Mouse (Mus musculus) liver (tissue): ENCODE results near the gene Rab14.

ENCODE experiments used
- DNase-seq: peaks from one replicate; pipeline ENCODE4 v3.0.0-alpha.2; 2020; ENCODE audit warnings: mixed read lengths

Rab14 gene

DNA sequence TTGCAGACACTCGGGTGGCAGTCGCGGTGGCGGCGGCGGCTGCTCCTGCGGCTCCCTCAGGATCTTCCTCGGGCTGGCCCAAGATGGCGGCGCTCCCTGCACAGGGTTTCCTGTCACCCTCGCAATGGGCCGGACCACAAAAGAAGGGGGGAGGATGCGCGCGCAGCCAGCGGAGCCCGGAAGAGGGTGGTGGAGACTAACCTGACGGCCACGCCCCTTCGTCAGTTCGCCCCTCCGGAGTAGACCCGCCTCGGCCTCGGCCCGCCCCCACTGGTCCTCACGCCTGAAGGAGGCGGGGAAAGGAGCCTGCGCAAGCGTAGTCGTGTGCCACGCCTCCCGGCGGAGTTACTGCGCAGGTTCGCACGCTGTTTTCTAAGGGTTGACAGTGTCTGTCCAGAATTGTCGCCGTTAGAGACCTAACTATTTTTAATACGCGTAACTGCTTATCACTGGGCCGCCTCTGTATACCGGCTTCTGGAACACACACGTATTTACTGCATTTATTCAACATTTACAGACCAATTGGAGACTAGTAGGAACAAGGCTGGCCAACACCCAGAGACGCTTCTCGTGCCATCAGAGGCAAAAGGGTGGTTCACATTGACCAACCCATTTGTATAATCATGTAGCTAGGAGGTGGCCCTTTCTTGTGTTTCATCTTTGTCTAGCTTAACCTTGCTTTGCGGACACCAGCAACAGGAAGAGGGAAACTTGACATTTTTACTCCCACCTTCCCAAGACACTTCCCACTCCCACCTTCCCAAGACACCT is at the start of gene Rab14:
Gene Rab14, minus strand, starts transcription at position 223 of the 771 bp plus-strand sequence.
- peak; percentile 100 for DNase-seq

DNA sequence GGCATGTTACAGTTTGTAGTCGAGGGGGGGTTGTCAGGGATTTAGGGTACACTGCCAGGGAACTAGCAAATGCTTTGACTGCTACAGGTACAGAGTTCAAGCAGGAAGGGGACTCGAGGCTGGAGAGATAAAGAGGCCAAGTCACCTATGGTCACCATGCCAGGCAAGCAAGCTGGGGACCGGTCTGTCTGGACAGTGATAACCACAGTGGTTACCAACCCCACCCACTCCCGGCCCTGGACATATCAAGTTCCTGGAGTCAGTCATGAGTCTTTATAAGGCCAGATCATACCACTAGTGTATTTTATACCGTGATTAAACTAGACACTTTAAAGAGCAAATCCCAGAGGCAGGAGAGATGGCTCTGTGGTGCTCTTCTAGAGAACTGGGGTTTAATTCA is 46.8 kb upstream of the Rab14 start:
- no peak for DNase-seq

- no peak for DNase-seq
Measured at GRCm38 (mm10) chr2:35244241-35244640, 43.3 kb upstream of the Rab14 start.

- no peak for DNase-seq
Measured at GRCm38 (mm10) chr2:35235021-35235420, 34.1 kb upstream of the Rab14 start.

DNA sequence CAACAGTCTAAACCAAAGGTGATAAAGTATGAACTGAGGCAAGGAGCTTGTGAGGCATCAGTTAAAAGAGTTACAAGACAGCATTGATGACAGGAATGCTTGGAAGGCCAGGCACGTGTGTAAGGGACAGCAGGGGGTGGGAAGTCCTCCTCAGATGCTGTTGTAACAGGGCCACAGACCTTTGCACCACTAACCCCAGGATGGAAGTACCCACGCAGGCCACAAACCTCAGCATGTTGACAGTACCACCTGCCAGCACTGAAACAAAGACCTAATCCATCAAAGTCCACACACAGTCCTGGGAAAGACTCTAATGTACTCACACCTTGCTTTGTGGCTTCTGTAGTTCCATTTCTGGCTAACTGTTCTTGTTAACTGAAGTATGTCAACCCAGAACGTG is 33.0 kb upstream of the Rab14 start:
- no peak for DNase-seq

DNA sequence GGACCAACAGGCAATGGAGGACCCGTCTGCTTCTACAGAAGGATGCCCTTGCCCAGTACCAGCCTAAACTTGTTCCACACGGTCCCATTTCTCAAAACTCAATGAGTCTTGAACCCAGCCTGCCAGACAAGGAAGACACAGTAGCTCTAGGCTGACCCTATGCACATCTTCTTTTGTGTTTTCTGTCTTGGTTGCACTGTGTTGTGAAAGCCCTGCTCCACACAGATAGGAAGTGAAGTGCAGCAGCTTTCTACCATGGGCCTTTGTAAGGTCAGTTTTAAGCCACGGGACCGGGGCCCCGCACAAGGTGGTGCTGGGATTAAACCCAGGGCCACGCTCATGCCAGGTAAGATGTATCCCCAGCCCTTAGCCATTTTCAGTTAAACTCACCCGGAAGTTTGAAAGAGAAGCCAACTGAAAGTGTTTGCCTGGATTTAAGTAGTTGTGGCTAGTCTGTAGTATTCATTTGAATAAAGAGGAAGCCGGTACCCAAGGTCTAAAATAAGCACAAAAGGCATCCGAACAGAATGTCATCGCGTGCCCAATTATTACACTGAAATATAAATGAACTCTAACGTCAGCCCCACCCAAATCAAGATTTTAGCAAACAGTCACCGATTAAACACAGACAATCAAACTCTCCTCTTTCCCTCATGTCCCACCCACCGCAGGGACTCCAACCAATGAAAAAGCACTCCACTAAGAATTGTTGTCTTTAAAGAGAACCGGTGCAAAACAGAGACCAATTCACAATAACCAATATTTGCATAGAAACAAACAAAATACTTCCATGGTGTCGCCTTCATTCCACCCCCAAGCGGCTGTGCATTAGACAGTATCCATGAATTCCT is 31.9 kb upstream of the Rab14 start:
- no peak for DNase-seq

- DNase-seq: no peak
Measured at GRCm38 (mm10) chr2:35231871-35232270, 31.0 kb upstream of the Rab14 start.

- DNase-seq: no peak
Measured at GRCm38 (mm10) chr2:35230215-35230614, 29.3 kb upstream of the Rab14 start.

GRCm38 (mm10) chr2:35228145-35228544 is 27.2 kb upstream of the Rab14 start:
- DNase-seq: no peak

DNA sequence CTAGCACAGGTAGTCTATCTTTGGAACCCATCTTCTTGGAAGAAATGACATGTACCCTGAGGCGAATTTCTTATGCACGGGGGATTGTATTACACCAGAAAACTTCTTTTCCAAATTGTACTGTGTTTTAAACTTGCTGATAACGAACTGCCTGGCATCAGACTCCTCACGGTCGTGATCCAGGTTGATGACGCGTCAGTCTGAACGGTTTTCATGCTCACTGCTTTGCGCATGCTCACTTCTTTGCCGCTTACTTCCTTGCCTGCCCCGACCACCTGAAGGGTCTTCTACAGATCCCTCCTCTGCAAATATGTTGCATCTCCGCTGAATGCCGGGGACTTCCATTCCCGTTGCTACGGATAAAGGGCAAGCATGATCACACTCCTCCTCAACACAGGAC is 23.4 kb upstream of the Rab14 start:
- DNase-seq: no peak

DNA sequence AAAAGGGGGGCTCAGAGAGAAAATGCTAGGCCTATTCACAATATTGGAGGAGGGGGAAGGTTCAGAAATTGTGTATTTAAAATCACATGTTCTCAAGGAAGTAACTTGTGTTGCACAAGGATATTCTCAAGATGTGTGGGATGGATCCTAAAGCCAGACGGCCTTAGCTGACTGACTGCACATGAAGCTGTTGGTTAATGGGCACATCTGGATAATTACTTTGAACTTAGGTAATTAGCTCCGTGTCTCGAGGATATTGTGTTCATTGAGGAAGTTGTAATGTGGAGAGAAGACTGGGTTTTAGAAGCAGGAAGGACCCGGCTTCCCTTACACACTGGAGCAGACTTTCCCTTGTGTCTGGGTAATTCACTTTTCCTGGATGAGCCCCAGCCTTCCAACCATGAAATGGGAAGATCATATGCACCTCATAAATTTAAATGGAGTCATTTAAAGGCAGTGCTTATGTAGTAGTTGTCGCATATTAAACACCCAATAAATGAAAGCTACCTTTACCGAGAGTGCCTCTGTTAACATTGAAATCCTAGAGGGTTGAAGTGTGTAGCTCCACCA is 22.0 kb upstream of the Rab14 start:
- no peak for DNase-seq

GRCm38 (mm10) chr2:35218736-35219135 is 17.8 kb upstream of the Rab14 start:
- no peak for DNase-seq

DNA sequence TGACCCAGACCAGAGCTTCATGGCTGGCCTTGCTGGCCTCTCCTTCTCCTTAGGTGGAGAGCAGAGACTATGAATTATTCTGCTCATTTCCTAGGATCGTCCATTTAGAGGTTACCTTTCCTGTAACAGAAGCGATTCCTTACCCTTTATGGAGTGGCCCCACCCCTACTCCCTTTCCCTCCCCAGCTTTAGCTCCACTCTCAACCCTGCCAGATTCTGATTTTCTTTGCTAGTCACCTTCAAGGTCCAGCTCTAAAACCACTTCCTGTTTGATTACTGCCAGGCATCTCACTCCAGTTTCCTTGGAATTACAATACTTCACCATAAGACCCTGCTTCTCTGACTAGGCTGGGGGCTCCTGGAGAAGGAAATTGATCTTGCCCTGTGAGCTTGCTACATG is 15.8 kb upstream of the Rab14 start:
- DNase-seq: no peak

GRCm38 (mm10) chr2:35215363-35215762 is 14.4 kb upstream of the Rab14 start:
- no peak for DNase-seq

DNA sequence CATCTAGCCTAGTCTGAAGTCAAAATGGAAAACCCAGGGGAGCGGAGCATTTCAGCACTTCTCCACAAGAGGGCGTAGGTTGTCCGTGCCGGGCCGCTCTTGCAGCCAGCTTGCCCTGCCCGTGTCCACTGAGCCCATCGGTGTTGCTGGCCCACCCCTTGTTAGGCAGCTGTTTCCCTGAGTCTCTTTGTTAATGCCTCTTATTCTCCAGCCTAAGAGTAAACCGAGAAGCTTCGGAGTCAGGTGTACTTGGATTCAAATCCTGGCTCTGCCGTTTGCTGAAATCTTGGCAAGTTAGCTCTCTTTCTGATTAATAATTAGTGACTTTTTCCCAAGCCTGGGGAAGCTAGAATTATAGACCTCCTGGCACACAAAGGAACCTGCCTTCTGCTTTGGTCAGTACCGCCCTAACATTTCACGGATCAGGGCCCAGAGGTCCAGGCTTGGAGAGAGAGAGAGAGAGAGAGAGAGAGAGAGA is 14.0 kb upstream of the Rab14 start:
- peak; percentile 74 for DNase-seq

- DNase-seq: peak; percentile 25
Measured at GRCm38 (mm10) chr2:35213345-35213910, 12.5 kb upstream of the Rab14 start.

DNA sequence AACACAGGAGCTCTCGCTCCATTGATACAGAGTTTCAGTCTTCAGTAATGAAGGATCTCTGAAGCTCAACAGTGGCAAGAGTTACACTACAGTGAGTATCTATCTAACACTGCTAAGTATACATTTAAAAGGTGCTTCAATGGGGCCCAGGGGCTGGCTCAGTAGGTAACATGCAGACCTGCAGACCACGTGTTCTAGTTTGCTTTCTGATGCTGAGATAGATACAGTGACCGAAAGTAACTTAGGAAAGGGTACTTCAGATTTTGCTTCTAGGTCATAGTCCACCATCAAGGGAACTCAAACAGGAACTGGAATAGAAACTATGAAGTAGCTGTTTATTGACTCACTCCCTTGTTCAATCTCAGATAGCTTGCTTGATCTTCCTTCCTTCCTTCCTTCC is 10.8 kb upstream of the Rab14 start:
- DNase-seq: no peak

DNA sequence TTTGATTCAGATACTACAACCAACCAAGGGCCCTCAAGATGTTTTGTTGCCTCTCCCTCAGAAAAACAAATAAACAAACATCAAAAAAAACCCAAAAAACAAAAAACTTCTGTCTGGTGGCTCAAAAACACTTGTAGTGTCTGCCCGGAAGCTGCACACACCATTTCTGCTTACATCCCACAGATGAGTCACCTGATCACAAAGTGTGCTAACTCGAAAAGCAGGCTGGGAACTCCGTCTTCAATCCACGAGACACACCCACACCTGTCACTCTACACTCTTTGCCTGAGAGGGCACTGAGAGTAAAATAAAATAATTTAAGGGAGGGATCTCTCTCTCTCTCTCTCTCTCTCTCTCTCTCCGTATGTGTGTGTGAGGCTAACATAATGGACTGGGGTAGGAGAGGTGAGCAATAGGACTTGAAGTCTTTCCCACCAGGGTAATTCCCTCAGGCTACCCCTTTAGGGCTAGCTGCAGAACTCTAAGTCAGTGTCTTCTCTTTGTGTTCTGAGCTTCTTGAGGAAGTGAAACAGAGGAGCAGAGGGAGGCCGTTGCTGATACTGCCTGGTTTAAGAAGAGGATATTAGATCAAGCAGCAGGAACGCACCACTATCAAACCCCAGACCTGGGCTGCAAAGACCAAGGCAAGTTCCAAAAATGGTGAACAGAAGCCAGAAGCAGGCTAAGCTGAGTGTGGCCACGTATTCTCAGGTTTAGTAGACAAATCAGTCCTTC is 8.2 kb upstream of the Rab14 start:
- DNase-seq: no peak

DNA sequence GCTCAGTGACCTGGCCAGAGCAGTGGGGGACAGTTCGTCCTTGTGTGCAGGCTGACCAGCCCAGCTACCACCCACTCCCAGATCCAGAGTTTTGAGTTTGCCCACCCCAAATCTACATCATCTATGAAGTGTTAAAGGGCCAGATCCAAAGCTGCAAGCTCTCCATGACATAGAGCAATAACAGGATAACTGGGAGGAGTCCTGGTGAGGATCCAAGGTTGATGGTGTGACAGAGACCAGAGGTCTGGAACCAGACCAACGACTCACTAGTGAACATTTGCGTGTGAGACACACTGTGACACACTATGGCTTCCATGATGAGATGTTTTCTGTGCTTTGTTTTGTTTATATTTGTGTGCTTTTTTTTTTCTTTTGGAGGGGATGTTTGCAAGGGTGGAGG is 7.1 kb upstream of the Rab14 start:
- DNase-seq: no peak

- DNase-seq: no peak
Measured at GRCm38 (mm10) chr2:35206761-35207160, 5.8 kb upstream of the Rab14 start.

DNA sequence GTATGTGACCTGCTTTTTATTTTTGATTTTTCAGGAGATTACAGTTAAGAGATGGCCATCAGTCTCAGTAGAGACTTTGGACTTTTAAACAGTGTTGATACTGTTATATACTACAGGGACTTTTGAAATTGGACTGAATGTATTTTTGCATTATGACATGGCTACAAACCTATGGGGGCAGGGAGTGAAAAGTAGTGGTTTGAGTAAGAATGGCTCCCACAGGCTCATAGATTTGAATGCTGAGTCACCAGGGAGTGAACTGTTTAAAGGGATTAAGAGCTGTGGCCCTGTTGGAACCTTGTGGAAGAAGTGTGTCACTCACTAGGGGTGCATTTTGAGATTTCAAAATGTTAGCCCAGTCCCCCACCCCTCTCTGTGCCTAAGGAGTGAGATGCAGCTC is 2.8 kb upstream of the Rab14 start:
- no peak for DNase-seq
